Mouse (Mus musculus): ENCODE measurements around the gene Slc13a3.

Gene Slc13a3

DNA sequence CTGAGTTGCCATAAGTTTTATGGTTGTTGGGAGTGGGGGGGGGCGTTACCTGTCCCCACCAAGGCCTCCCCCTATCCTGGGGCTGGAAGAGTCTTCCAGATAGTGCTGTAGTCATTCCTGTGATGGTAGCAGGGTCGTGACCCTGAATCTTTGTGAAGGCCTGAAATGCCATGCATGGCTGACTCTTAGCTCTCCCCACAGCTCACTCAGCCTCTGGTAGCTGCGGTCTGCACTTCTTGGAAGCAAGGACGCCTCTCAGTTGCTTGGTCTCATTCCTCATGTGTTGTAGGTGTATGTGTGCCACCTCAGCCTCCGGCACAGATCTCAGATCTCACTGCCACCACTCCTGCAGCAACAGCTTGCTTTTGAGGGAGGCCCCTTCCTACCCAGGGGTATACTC lies 2.8 kb upstream of the Slc13a3 start:
- DNase-seq (ENCODE audit: low spot score), result no peak

- DNase-seq (ENCODE audit: low spot score), result no peak
Measured at GRCm38 (mm10) chr2:165475412-165475811, 2.4 kb upstream of the Slc13a3 start.

- DNase-seq (ENCODE audit: low spot score), result no peak
Measured at GRCm38 (mm10) chr2:165471943-165472342, 1.1 kb downstream of the Slc13a3 start.

- no peak for DNase-seq (ENCODE audit: low spot score)
Measured at GRCm38 (mm10) chr2:165470167-165470566, 2.9 kb downstream of the Slc13a3 start.

DNA sequence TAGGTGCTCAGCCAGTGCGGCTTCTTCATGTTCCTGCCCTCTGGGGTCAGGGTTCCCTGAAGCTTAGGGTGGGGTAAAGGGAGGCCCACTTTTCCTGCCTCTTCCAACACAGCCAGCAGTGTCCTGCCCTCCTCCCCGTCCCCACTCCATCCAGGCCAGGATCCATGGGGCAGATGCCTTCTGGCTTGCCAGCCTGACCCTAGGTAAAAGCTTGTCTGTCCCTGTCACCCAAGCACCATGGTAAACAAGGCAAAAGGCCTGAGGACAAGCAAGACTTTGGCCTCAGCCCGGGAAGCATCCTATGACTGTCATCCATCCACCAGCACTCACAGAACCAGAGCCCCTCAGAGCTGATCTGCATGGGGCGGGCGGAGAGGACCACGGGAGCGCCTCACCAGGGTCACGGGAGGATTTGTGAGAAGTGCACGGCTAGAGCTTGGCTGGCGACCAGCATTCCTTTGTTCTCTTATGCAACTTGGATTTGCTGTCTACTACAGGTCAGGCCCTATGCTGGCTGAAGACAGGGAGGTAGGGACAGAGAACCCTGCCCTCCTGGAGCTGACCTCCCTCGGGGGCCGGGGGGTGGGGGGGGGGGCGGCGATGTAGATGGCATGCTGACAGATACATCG lies 5.1 kb downstream of the Slc13a3 start:
- no peak for DNase-seq (ENCODE audit: low spot score)

DNA sequence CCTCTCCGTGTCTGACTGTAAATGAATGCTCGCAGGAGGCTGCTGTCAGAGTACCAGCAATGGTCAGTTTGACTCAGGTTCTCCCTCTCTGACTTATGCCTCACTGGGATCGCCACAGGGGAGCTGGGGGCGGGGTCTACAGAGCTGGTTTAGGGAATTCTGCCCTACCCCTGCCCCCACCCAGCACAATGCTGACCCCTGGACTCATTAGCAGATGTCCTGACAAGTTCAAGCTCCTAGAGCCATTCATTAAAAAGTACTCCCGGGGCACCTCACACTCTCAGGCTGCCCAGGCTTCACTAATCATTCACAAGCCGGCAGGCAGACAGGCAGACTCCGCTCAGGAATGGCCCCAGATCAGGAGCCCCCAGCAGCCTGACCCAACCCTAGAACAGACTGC lies 13.4 kb downstream of the Slc13a3 start:
- DNase-seq (ENCODE audit: low spot score), result no peak

- DNase-seq (ENCODE audit: low spot score), result no peak
Measured at GRCm38 (mm10) chr2:165458189-165458588, 14.8 kb downstream of the Slc13a3 start.

GRCm38 (mm10) chr2:165456710-165457109 lies 16.3 kb downstream of the Slc13a3 start:
- DNase-seq (ENCODE audit: low spot score), result no peak

- no peak for DNase-seq (ENCODE audit: low spot score)
Measured at GRCm38 (mm10) chr2:165452730-165453693, 20.0 kb downstream of the Slc13a3 start.

DNA sequence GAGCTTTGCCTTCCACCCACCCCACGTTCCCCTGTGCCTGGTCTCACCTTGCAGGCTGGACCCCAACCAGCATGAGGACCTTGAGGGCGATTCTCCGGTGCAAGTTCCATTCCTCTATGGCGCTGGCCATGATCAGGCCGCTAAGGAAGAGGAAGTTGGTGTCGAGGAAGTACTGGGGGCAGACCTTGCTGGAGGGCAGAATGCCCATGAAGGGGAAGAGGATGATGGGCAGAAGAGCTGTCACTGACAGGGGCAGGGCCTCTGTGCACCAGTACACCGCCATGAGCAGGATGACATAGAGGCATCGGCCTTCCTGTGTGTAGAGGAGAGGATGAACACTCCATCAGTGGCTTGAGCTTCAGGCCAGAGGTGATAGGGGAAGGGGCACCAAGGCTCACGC lies 24.6 kb downstream of the Slc13a3 start:
- DNase-seq (ENCODE audit: low spot score), result no peak

DNA sequence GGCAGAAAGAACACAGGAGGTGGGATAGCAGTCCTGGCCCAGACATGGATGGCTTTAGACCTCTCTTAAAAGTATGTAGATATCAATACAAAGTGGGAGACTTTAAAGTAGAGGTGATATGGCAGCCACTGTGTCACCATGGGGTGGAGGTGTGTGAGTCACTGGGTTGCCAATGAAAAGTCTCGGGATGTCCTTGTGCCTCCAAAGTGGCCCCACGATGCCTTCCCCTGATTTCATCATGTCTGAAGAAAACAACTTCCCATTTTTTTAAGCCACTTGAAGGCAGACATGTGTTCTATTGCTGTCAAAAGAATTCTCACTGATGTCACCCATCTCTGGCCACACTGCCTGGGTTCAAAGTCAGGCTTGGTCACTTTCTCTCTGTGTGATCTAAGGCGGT lies 28.2 kb downstream of the Slc13a3 start:
- no peak for DNase-seq (ENCODE audit: low spot score)

- no peak for DNase-seq (ENCODE audit: low spot score)
Measured at GRCm38 (mm10) chr2:165442981-165443380, 30.0 kb downstream of the Slc13a3 start.

DNA sequence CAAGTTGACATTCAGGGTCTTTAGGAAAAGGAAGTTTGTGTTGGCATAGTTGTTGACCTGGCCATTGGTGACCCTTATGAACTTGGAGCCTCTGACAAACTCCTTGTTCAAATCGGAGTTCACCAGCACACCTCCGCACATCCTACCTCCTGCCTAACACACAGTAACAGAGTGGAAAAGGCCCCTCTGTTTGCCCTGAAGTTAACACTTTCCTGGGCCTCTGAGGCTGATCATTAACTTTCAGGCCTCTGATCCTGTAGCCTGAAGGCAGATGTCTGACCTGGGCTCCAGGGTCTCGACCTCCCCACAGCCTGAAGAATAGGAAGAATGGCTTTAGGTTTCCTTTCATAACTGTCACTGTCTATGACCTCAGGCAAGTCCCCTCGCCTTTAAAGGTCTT lies 31.4 kb downstream of the Slc13a3 start:
- DNase-seq (ENCODE audit: low spot score), result no peak

DNA sequence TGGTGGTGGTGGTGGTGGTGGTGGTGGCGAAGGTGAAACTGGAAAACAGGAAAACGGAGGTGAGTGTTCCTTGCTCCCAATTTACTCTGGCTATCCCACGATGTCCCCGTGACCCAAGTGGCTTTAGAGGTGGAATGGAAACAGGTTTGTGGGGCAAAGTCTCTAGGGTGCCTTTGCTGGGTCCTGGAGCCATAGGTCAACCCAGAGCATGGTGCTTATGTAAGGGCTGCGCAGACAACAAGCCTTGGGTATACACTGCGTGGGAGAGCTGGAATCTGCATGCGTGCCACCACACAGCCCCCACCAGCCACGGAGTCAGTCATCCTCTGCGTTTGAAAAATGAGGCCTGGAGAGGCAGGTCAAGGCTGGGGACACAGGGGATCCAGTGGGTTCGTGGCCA lies 33.4 kb downstream of the Slc13a3 start:
- DNase-seq (ENCODE audit: low spot score), result no peak

- DNase-seq (ENCODE audit: low spot score), result no peak
Measured at GRCm38 (mm10) chr2:165438881-165439280, 34.1 kb downstream of the Slc13a3 start.

DNA sequence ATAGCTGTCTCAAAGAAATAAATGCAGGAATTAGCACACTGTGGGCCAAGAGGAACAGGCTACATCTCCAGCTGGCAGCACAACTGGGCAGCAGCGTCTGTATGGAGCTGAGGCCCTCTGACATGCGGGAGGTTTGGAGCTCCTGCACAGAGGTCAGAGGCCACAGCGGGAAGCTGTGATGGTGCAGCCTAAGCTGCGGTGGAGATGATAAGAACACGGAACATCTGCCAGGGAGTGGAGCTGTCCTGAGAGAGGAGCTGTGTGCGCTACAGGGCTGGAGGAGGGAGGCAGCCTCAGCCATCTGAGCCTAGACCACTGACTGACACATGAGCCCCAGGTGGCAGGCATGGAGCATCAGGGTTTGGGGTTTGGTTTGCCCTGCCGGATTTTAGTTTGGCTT lies 44.3 kb downstream of the Slc13a3 start:
- no peak for DNase-seq (ENCODE audit: low spot score)

GRCm38 (mm10) chr2:165420195-165420594 lies 52.8 kb downstream of the Slc13a3 start:
- no peak for DNase-seq (ENCODE audit: low spot score)

GRCm38 (mm10) chr2:165419670-165420111 lies 53.3 kb downstream of the Slc13a3 start:
- DNase-seq (ENCODE audit: low spot score), result no peak

GRCm38 (mm10) chr2:165418577-165418976 lies 54.5 kb downstream of the Slc13a3 start:
- no peak for DNase-seq (ENCODE audit: low spot score)

DNA sequence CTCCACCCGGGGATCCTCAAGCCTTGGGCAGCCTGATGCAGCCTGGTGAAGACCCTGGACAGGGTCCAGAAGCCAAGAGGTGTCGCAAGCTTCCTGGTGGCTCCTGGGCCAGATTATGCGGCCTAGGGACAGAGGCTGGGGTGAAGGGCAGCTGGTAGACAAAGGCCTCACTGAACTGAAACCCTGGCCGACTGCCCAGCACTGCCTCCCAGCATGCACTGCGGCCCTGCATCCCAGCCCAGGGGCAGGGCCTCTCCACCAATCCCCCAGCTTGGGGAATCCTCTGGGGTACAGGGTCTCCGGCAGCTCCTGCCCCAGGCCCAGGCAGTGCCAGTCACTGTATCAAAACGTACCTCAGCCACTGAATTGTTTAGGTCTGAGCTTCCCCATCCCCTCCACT lies 55.7 kb downstream of the Slc13a3 start:
- no peak for DNase-seq (ENCODE audit: low spot score)

DNA sequence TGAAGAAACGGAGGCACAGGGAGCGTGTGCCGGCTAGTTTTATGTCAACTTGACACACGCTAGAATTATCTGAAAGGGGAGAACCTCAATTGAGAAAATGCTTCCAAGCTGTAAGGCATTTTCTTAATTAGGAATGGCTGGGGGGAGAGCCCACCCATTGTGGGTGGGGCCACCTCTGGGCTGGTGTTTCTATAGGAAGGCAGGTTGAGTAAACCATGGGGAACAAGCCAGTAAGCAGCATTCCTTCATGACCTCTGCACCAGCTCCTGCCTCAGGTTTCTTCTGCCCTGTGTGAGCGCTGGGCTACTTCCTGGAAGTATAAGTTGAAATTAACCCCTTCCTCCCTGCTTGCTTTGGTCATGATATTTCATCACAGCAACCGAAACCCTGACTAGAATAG lies 57.2 kb downstream of the Slc13a3 start:
- DNase-seq (ENCODE audit: low spot score), result no peak

DNA sequence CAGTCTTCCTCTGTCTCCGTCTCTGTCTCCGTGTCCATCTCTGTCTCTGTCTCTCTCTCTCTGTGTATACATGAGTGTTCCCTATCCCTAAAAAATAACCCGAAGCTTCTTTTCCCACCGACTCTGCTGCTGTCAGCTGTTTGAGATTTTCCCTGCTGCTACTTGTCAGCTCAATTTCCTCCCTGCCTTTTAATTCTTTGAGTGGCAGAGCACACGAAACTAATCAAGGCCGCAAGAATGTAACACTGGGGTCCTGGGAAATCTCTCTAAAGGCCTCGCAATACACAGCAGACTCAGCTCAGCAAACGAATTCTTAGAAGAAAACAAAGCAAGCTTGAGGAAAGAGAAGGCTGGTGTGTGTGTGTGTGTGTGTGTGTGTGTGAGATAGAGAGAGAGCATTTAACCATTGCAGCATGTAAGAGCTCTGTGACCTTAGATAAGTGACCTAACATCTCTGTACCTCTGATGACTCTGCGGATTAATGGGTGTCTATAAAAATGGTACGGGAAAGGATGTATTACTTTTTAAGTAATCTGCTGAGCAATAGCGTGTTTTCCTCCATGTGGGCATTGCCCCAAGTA lies 57.8 kb downstream of the Slc13a3 start:
- no peak for DNase-seq (ENCODE audit: low spot score)

DNA sequence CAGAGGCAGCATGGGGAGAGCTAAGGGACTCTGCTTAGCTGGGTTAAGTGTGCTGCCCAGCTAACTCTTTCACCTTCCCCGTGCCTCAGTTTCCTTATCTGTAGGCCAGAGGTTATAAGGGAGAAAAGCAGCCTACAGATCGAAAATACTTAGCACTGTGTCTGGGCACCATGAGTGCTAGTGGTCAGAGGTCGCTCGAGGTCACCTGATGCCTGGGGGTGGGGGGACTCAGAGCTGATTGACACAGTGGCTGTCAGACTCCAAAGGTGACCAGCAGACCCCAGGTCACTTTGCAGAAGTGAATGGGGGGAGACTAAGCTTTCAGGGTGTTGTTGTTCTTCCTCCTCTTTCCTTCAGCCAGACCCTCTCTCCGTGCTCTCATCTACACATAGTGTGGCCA lies 58.7 kb downstream of the Slc13a3 start:
- no peak for DNase-seq (ENCODE audit: low spot score)

Measured in spleen, adult 12 weeks (tissue).